Mouse (Mus musculus) lung, postnatal 0 days (tissue): ENCODE results near the gene Wwc2. TPM values are rescaled to one million over a fixed set of nuclear protein-coding genes. Genes with fewer than 3 reads are reported as not detected.
A peak's percentile ranks its signal among the peaks of the same experiment; 100 is the strongest.

Source experiments
- ATAC-seq: fragments of 200-750 bp; cut with Nextera tagmentation; 2 replicates; pipeline ENCODE4 v1.8.0; 2017; ENCODE audit warnings: moderate library complexity
- DNase-seq: peaks from one replicate; pipeline ENCODE4 v3.0.0-alpha.2; 2016; ENCODE audit warnings: low spot score
- H3K27ac ChIP-seq: fragments of 300-500 bp; sonication (generic); 2 replicates; pipeline ENCODE4 v1.5.1; 2014; ENCODE audit warnings: antibody characterized with exemption, mild to moderate bottlenecking, low read length, mixed read lengths
- H3K27me3 ChIP-seq: fragments of 300-500 bp; sonication (generic); replicated peaks from 2 replicates; pipeline ENCODE4 v1.6.1; 2014; ENCODE audit warnings: low read length, mixed read lengths; ENCODE audit not compliant: insufficient read depth
- H3K36me3 ChIP-seq: fragments of 300-500 bp; sonication (generic); 2 replicates; pipeline ENCODE4 v1.6.1; 2014; ENCODE audit warnings: low read length, mixed read lengths; ENCODE audit not compliant: insufficient read depth
- H3K4me1 ChIP-seq: fragments of 300-500 bp; sonication (generic); 2 replicates; pipeline ENCODE4 v1.6.1; 2014; ENCODE audit warnings: antibody characterized with exemption, low read depth, low read length, mixed read lengths; ENCODE audit not compliant: insufficient read depth
- H3K4me2 ChIP-seq: fragments of 300-500 bp; sonication (generic); replicated peaks from 2 replicates; pipeline ENCODE4 v1.6.1; 2014; ENCODE audit warnings: low read depth, mild to moderate bottlenecking, low read length, moderate library complexity, mixed read lengths
- H3K4me3 ChIP-seq: fragments of 300-500 bp; sonication (generic); 2 replicates; pipeline ENCODE4 v1.5.1; 2014; ENCODE audit warnings: low read depth, low read length
- H3K9ac ChIP-seq: fragments of 300-500 bp; sonication (generic); replicated peaks from 2 replicates; pipeline ENCODE4 v1.6.1; 2014; ENCODE audit warnings: low read depth, mild to moderate bottlenecking
- H3K9me3 ChIP-seq: fragments of 300-500 bp; sonication (generic); 2 replicates; pipeline ENCODE4 v1.6.1; 2016; ENCODE audit warnings: low read length, mixed read lengths
- CTCF ChIP-seq: IDR thresholded peaks from 2 replicates; pipeline ENCODE4 v1.5.1; 2016; ENCODE audit warnings: antibody characterized with exemption, mild to moderate bottlenecking
- EP300 ChIP-seq: IDR thresholded peaks from 2 replicates; pipeline ENCODE4 v1.6.1; 2016; ENCODE audit warnings: antibody characterized with exemption, mild to moderate bottlenecking, control low read depth
- WGBS: fragments of 180-500 bp; shearing (Covaris S2); extraction: QIAGEN DNeasy Blood & Tissue Kit; methylation state at CpG from one replicate; pipeline ENCODE4 v1.1.7; 2014; 5-methylcytosine and 5-hydroxymethylcytosine counted together
- polyA plus RNA-seq: library from polyadenylated mRNA; unstranded; fragments of >200 nt; fragmentation: Nextera tagmentation; extraction: Ambion mirVana; gene quantifications from 2 replicates; pipeline ENCODE4 v1.2.1, GENCODE M21; 2015

The Wwc2 gene
- polyA plus RNA-seq, 1 experiment from 2014 or later, result 19.1 TPM

- Histone ChIP-seq H3K4me3 (no peak overlapping the region), H3K27me3 (no peaks in the 10 kb centered on the region), H3K36me3 (no peaks in the 10 kb centered on the region), H3K27ac (no peak overlapping the region), H3K4me1 (no peaks in the 10 kb centered on the region), H3K9ac (no peak overlapping the region), H3K9me3 (no peaks in the 10 kb centered on the region), H3K4me2 (no peak overlapping the region)
- no peak for TF ChIP-seq CTCF
- TF ChIP-seq EP300, result no peak
- DNase-seq, result no peak
- no peak for ATAC-seq
- WGBS, result 80% methylated on average over 8 of the region's 8 CpGs
These were observed 18.2 kb upstream of the Wwc2 start for GRCm38 (mm10) chr8:48008936-48009335.

- H3K9ac ChIP-seq, result no peak overlapping the region
- ATAC-seq (no peak), DNase-seq (no peak)
- H3K36me3 ChIP-seq, result no peaks in the 10 kb centered on the region
- H3K4me2 ChIP-seq, result no peak overlapping the region
- WGBS, result 79% methylated on average over 4 of the region's 4 CpGs
- no peaks in the 10 kb centered on the region for H3K9me3 ChIP-seq
- no peaks in the 10 kb centered on the region for H3K4me1 ChIP-seq
- H3K4me3 ChIP-seq, result no peak overlapping the region
- H3K27me3 ChIP-seq, result no peaks in the 10 kb centered on the region
- no peak overlapping the region for H3K27ac ChIP-seq
- no peak for TF ChIP-seq CTCF
- no peak for TF ChIP-seq EP300
These were observed 16.1 kb upstream of the Wwc2 start for GRCm38 (mm10) chr8:48006869-48007268.

GRCm38 (mm10) chr8:48002551-48002950 is 11.8 kb upstream of the Wwc2 start:
- H3K27me3 ChIP-seq, result no peaks in the 10 kb centered on the region
- 85% methylated on average over 8 of the region's 8 CpGs for WGBS
- no peak overlapping the region for H3K27ac ChIP-seq
- H3K36me3 ChIP-seq, result no peaks in the 10 kb centered on the region
- no peak overlapping the region for H3K9ac ChIP-seq
- DNase-seq (no peak), ATAC-seq (no peak)
- H3K9me3 ChIP-seq, result no peaks in the 10 kb centered on the region
- no peak overlapping the region for H3K4me2 ChIP-seq
- no peaks in the 10 kb centered on the region for H3K4me1 ChIP-seq
- H3K4me3 ChIP-seq, result no peak overlapping the region
- TF ChIP-seq CTCF (no peak), EP300 (no peak)

GRCm38 (mm10) chr8:48001395-48001794 is 10.7 kb upstream of the Wwc2 start:
- DNase-seq, result no peak
- H3K4me2 ChIP-seq, result no peak overlapping the region
- 96% methylated on average over 6 of the region's 6 CpGs for WGBS

GRCm38 (mm10) chr8:47996712-47997111 is 6.0 kb upstream of the Wwc2 start:
- H3K27ac ChIP-seq, result no peak overlapping the region
- no peak for TF ChIP-seq EP300
- TF ChIP-seq CTCF, result no peak
- no peak for ATAC-seq
- no peak overlapping the region for H3K9ac ChIP-seq
- no peaks in the 10 kb centered on the region for H3K27me3 ChIP-seq
- no peaks in the 10 kb centered on the region for H3K9me3 ChIP-seq
- H3K36me3 ChIP-seq, result no peaks in the 10 kb centered on the region
- no peak overlapping the region for H3K4me3 ChIP-seq
- no peak overlapping the region for H3K4me2 ChIP-seq
- peaks cover 6% of the 10 kb centered on the region; the same call in 1 of the 2 replicates for H3K4me1 ChIP-seq
- 70% methylated on average over 1 of the region's 1 CpGs for WGBS
- DNase-seq, result no peak

More at GRCm38 (mm10) chr8:48001395-48001794, 10.7 kb upstream of the Wwc2 start:
- no peak overlapping the region for H3K4me3 ChIP-seq
- H3K9ac ChIP-seq, result no peak overlapping the region
- no peaks in the 10 kb centered on the region for H3K36me3 ChIP-seq
- no peaks in the 10 kb centered on the region for H3K9me3 ChIP-seq
- TF ChIP-seq CTCF, result no peak
- H3K4me1 ChIP-seq, result no peaks in the 10 kb centered on the region
- H3K27me3 ChIP-seq, result no peaks in the 10 kb centered on the region
- no peak overlapping the region for H3K27ac ChIP-seq
- no peak for ATAC-seq

- H3K4me2 ChIP-seq, result no peak overlapping the region
- ATAC-seq (no peak), DNase-seq (no peak)
- no peaks in the 10 kb centered on the region for H3K27me3 ChIP-seq
- no peaks in the 10 kb centered on the region for H3K9me3 ChIP-seq
- peaks cover 12% of the 10 kb centered on the region; the same call in 1 of the 2 replicates for H3K4me1 ChIP-seq
- no peak overlapping the region for H3K9ac ChIP-seq
- H3K36me3 ChIP-seq, result no peaks in the 10 kb centered on the region
- no peak overlapping the region for H3K4me3 ChIP-seq
- 98% methylated on average over 3 of the region's 3 CpGs for WGBS
- no peak for TF ChIP-seq CTCF
- H3K27ac ChIP-seq, result no peak overlapping the region
These were observed 5.4 kb upstream of the Wwc2 start for GRCm38 (mm10) chr8:47996126-47996525.

- no peak for TF ChIP-seq CTCF
- TF ChIP-seq EP300, result no peak
- WGBS, result 76% methylated on average over 6 of the region's 6 CpGs
These were observed 4.7 kb upstream of the Wwc2 start for GRCm38 (mm10) chr8:47995391-47995790.

More at GRCm38 (mm10) chr8:47995391-47995790, 4.7 kb upstream of the Wwc2 start:
- no peak overlapping the region for H3K27ac ChIP-seq
- H3K36me3 ChIP-seq, result no peaks in the 10 kb centered on the region
- H3K9me3 ChIP-seq, result no peaks in the 10 kb centered on the region
- no peak for ATAC-seq
- no peak overlapping the region for H3K9ac ChIP-seq
- 0 out of 2 replicates have a peak overlapping the region, but pooled peaks have one; percentile 29 for H3K4me3 ChIP-seq
- H3K4me1 ChIP-seq, result peaks cover 12% of the 10 kb centered on the region; the same call in 1 of the 2 replicates
- DNase-seq, result no peak
- H3K27me3 ChIP-seq, result no peaks in the 10 kb centered on the region
- H3K4me2 ChIP-seq, result peak overlapping the region; percentile 46
